Mouse (Mus musculus) right cerebral cortex, adult 2 months (tissue): ENCODE results near the gene Pebp1.
"Not testable (repeated sequence)": the region's sequence is repeated elsewhere in the genome, so short reads cannot be mapped to it uniquely, and the experiment has no call there.

ENCODE experiments used
- DNase-seq, 2 experiments: peaks; one replicate each; pipeline ENCODE4 v3.0.0; 2021 to 2022; ENCODE audit warnings: low spot score in 2 of 2

Pebp1 gene

GRCm38 (mm10) chr5:117286831-117287822 is at the start of gene Pebp1:
Gene Pebp1 (minus strand): TSS chr5:117287625.
- peak; percentile 94 to 95 for DNase-seq

- no peak for DNase-seq
Measured at GRCm38 (mm10) chr5:117330457-117330856, 43.0 kb upstream of the Pebp1 start.

GRCm38 (mm10) chr5:117326408-117326807 is 39.0 kb upstream of the Pebp1 start:
- no peak for DNase-seq

DNA sequence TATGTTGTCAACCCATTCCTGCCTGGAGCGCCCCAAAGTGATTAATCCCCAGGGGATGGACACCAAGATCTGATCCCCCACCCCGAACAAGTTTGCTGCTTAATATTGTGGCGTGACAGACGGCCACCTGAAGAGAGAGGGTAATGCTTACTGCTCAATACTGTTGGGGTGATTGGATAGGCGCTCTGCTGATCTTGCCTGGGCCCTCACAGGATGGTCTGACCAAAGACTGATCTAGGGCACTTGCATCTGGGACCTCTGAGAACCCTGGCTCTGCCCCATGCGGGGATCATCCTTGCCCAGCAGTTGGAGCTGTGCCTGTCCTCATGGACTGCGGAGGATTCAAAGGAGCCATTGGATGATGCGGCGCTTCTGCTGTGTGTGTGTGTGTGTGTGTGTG is 36.3 kb upstream of the Pebp1 start:
- DNase-seq = no peak

- DNase-seq = peak; percentile 18 to 48
Measured at GRCm38 (mm10) chr5:117318741-117319629, 31.6 kb upstream of the Pebp1 start, which contains the start of gene Vsig10. Gene Vsig10 (plus strand): TSS chr5:117319083.

GRCm38 (mm10) chr5:117314587-117315428 is 27.4 kb upstream of the Pebp1 start:
- no peak for DNase-seq

DNA sequence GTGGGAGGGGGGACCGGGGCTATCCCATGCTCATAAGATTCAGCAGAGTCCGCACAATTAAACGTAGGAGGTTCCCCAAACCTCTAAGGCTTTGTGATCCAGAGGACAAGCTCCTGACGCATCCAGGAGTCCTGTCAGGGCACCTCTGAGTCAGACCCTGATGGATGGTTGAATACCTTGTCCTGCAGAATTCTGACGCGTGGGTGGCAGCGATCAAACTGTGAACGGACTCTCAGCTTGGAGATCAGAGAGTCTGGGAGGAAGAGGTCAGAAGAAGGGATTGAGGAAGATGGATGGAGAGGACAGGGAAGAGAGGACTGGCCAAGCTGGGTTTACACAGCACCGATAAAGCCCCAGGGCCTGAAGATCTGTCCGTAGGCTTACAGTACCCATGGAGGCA is 26.5 kb upstream of the Pebp1 start:
- DNase-seq = no peak

GRCm38 (mm10) chr5:117313420-117313819 is 26.0 kb upstream of the Pebp1 start:
- DNase-seq = no peak

GRCm38 (mm10) chr5:117307699-117308098 is 20.3 kb upstream of the Pebp1 start:
- DNase-seq = peak; percentile 56 to 65

DNA sequence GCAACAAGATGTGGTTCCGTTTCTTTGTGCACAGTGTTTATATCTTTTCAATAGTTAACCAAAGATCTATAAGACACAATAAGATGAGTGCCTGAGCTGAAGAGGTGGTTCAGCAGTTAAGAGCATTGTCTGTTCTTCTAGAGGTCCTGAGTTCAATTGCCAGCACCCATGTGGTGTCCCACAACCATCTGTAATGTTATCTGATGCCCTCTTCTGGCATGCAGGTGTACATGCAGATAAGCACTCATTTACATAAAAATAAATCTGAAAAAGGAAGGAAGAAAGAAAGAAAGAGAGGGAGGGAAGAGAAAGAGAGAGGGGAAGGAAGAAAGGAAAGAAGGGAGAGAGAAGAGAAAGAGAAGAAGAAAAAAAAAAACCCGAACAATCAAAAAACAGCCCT is 19.4 kb upstream of the Pebp1 start:
- no peak for DNase-seq

DNA sequence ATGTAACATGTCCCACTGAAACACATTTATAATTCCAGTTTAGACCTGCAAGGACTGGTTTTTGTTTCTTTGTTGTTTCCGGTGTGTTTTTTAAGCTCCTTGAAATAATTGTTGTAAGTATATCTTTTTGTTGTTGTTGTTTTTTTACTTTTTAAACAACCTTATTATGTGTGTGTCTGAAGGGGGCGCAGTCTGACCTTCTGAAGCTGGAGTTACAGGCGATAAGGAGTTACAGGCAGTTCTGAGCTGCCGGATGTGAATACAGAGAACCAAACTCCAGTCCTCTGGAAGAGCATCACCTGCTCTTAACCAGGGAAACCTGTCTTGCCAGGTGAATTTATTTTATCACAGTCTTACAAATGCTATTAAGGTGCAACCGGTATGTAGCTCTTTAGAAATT is 18.3 kb upstream of the Pebp1 start:
- DNase-seq = no peak

DNA sequence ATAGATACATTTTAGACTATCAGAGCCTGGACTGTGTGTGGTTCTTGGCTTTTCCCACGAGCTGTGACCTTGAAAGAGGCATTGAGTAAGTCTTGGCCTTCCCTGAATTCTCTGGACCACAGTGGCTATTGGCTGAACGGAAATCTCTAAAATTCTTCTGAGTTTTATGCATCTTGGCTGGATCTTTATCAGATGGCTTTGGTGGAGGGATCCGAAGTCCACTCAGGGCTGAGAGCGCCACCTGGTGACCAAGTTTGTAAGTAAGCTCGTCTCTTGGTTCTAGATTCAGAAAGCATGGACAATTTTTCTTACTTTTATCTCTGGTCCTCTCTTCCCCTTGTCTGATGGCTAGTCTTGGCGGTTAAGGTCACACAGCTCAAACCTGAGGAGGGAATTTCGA is 17.5 kb upstream of the Pebp1 start:
- DNase-seq = peak; percentile 81 to 85

GRCm38 (mm10) chr5:117303691-117304579 is 16.5 kb upstream of the Pebp1 start:
- DNase-seq = no peak

GRCm38 (mm10) chr5:117302899-117303298 is 15.5 kb upstream of the Pebp1 start:
- DNase-seq = no peak

DNA sequence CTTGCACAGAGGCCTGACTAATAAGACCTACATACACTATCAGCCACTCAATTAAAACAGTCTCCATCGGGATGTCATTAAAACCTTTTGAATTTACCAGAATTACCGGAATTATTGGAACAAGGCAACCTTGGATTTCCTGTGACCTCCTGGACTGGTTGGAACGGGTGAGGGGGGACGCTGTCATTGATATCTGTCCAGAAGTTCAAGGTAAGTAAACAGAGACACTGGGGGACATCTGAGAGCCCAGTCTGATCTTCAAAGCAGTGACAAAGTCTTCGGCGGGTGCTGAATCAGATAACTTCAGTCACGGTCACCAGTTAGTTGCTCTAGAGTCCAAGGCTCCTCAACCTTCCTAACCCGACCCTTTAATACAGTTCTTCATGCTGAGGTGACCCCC is 7.6 kb upstream of the Pebp1 start:
- DNase-seq = no peak

DNA sequence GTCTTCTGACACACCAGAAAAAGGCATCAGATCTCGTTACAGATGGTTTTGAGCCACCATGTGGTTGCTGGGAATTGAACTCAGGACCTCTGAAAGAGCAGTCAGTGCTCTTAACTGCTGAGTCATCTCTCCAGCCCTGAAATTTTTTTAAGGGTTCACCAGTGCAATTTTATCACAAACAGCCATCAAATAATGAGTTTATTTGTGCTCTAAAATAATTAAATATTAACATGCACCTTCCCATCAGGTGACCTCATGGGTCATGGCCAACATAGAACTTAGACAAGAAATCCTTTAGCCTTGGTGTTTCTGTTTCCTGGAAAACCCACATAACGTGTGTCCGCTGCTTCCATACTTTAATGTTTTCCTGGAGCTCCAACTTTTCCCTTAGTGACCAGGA is 6.4 kb upstream of the Pebp1 start:
- DNase-seq = not testable (repeated sequence)

DNA sequence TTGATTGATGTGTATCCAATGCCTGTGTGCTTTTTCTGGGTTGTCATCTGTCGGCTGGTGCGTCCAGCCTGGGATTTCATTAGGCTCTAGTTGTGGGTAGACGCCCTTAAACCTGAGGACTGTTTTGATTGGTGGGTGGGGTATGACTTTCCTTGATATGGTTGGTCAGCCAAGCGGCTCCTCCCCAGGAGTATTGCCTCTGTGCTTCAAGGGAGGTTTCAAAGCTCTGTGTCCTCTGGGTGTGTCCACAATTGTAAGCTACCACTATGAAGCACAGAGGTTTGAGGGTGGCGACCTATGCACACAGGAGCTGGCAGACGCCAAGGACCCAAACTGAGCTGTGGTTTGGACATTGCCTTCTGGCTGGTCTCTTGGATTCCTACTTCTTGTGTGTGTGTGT is 5.1 kb upstream of the Pebp1 start:
- DNase-seq = no peak

DNA sequence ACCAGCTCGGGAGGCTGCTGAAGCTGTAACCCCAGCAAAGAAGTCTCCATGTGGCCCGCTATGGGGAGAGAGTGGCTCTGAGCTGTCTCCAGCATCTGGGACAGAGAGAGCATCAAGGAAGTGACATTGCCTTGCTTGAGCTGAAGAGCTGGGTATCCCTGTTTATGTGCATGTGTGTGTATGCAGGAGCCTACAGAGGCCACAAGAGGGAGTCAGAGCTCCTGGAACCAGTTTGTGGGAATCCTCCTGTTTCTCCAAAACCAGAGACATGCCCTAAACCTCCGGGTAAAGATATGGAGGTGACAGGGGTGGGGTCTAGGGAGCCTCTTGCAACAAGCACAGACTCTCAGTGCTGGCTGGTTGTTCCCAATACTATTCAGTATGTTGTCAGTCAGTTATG is 3.9 kb upstream of the Pebp1 start:
- DNase-seq = no peak

GRCm38 (mm10) chr5:117290081-117290480 is 2.7 kb upstream of the Pebp1 start:
- DNase-seq = no peak

- no peak for DNase-seq
Measured at GRCm38 (mm10) chr5:117289646-117290045, 2.2 kb upstream of the Pebp1 start.
